Mouse (Mus musculus): ENCODE data around the gene Arid5b.
A peak's percentile ranks its signal among the peaks of the same experiment; 100 is the strongest.

Gene Arid5b

GRCm38 (mm10) chr10:68079910-68080670 is 198.4 kb downstream of the Arid5b start:
- DNase-seq, result no peak

- DNase-seq, result no peak
Observed at GRCm38 (mm10) chr10:68078708-68079107, 199.8 kb downstream of the Arid5b start.

- DNase-seq, result no peak
Observed at GRCm38 (mm10) chr10:68075181-68075580, 203.4 kb downstream of the Arid5b start.

GRCm38 (mm10) chr10:68074291-68074690 is 204.2 kb downstream of the Arid5b start:
- DNase-seq, result no peak

- DNase-seq, result no peak
Observed at GRCm38 (mm10) chr10:68072626-68073025, 205.9 kb downstream of the Arid5b start.

GRCm38 (mm10) chr10:68071041-68071440 is 207.5 kb downstream of the Arid5b start:
- DNase-seq, result no peak

GRCm38 (mm10) chr10:68068426-68068825 is 210.1 kb downstream of the Arid5b start:
- DNase-seq, result no peak

- DNase-seq, result no peak
Observed at GRCm38 (mm10) chr10:68067961-68068360, 210.6 kb downstream of the Arid5b start.

GRCm38 (mm10) chr10:68066173-68066572 is 212.4 kb downstream of the Arid5b start:
- DNase-seq, result no peak

GRCm38 (mm10) chr10:68064571-68064970 is 214.0 kb downstream of the Arid5b start:
- DNase-seq, result no peak

GRCm38 (mm10) chr10:68063806-68064545 is 214.6 kb downstream of the Arid5b start:
- DNase-seq, result no peak

- DNase-seq, result no peak
Observed at GRCm38 (mm10) chr10:68061249-68061615, 217.3 kb downstream of the Arid5b start.

GRCm38 (mm10) chr10:68060590-68061248 is 217.8 kb downstream of the Arid5b start:
- peak; percentile 6 to 24 for DNase-seq

GRCm38 (mm10) chr10:68058378-68058777 is 220.2 kb downstream of the Arid5b start:
- no peak for DNase-seq

GRCm38 (mm10) chr10:68057841-68058240 is 220.7 kb downstream of the Arid5b start:
- DNase-seq, result no peak

- DNase-seq, result no peak
Observed at GRCm38 (mm10) chr10:68054706-68055105, 223.8 kb downstream of the Arid5b start.

GRCm38 (mm10) chr10:68054131-68054530 is 224.4 kb downstream of the Arid5b start:
- no peak for DNase-seq

- no peak for DNase-seq
Observed at GRCm38 (mm10) chr10:68052307-68052706, 226.2 kb downstream of the Arid5b start.

- DNase-seq, result no peak
Observed at GRCm38 (mm10) chr10:68051316-68051933, 227.1 kb downstream of the Arid5b start.

- no peak for DNase-seq
Observed at GRCm38 (mm10) chr10:68050882-68051281, 227.7 kb downstream of the Arid5b start.

GRCm38 (mm10) chr10:68048641-68049305 is 229.8 kb downstream of the Arid5b start:
- DNase-seq, result no peak

GRCm38 (mm10) chr10:68044864-68045263 is 233.7 kb downstream of the Arid5b start:
- DNase-seq, result no peak

GRCm38 (mm10) chr10:68043973-68044372 is 234.6 kb downstream of the Arid5b start:
- no peak for DNase-seq
